Mouse (Mus musculus) cortical plate, adult 2 months (tissue): ENCODE measurements around the gene Copg1.

Experiments used
- CTCF ChIP-seq: fragments of 200-500 bp; IDR thresholded peaks from 2 replicates; pipeline ENCODE4 v1.5.1; 2011; ENCODE audit warnings: mild to moderate bottlenecking, control low read depth, low read length; ENCODE audit not compliant: insufficient read depth; ENCODE audit errors: extremely low read depth
- POLR2A ChIP-seq: fragments of 200-500 bp; IDR thresholded peaks from 2 replicates; pipeline ENCODE4 v1.6.1; 2011; ENCODE audit warnings: mild to moderate bottlenecking, low read length, control low read depth; ENCODE audit not compliant: insufficient read depth; ENCODE audit errors: extremely low read depth

- TF ChIP-seq CTCF (no peak), POLR2A (peak; percentile 55; the same call in 1 of the 2 replicates)
Observed at GRCm38 (mm10) chr6:87913661-87914325, 26.2 kb downstream of the Copg1 start, which contains the start of gene Hmces.
